Mouse (Mus musculus): ENCODE measurements around the gene Mrpl47. TPM values are rescaled to one million over a fixed set of nuclear protein-coding genes. Genes with fewer than 3 reads are reported as not detected.
"Not testable (repeated sequence)": the region's sequence is repeated elsewhere in the genome, so short reads cannot be mapped to it uniquely, and the experiment has no call there.

Gene Mrpl47
- polyA plus RNA-seq, 1 experiment from 2014 or later, result 36.4 TPM

DNA sequence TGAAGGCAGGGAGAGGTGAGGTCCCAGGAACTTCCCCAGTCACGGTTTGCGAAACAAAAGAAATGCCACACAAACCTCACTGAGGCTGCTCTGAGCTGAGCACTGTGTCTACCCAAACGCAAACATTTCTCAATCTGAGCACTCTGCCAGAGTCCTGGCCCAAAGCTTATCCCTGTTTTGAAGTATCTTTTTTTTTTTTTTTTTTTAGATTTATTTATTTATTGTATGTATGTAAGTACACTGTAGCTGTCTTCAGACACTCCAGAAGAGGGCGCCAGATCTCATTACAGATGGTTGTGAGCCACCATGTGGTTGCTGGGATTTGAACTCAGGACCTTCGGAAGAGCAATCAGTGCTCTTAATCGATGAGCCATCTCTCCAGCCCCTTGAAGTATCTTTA lies 33.4 kb downstream of the Mrpl47 start:
- not testable (repeated sequence) for H3K27me3 ChIP-seq; H3K9ac ChIP-seq; H3K27ac ChIP-seq; H3K9me3 ChIP-seq; H3K4me3 ChIP-seq (replicated peaks); ATAC-seq (ENCODE audit: low FRiP score); H3K4me2 ChIP-seq; H3K36me3 ChIP-seq (replicated peaks); H3K4me1 ChIP-seq
- WGBS, result 91% methylated on average over 6 of the region's 6 CpGs

DNA sequence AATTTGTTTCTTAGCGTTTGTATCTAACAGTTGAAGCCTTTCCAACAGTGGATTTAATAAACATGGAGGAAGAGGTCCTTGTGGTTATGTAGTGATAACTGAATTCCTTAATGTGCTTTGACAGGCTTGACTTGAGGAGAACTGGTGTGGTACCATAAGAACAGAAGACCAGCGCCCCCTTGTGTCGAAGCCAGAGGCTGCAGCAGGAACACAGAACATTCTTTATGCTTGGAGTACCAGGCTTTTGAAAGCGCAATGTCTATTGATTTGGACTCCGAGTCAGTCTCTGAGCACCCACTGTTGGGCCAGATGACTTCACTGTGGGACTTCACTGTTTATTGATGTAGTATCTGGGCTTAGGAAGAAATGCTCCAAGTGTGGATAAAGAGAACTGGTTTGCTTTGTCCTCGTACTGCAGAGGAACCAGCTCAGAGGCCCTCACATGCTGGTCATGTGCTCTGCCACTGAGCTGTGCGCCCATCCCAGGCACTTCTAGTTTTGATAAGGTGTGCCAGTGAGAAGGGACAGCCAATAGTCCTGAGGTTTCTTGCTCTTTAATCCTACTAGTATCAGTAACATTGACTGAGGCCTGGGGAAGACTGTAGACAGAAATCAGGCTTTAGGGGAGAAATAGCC lies 39.1 kb downstream of the Mrpl47 start:
- H3K4me2 ChIP-seq, result no peak overlapping the region
- H3K4me3 ChIP-seq (replicated peaks), result no peak overlapping the region
- H3K27me3 ChIP-seq, result no peaks in the 10 kb centered on the region
- no peak overlapping the region for H3K9ac ChIP-seq
- 35% methylated on average over 7 of the region's 7 CpGs for WGBS
- H3K36me3 ChIP-seq (replicated peaks), result no peaks in the 10 kb centered on the region
- no peak; the same call in 1 of the 2 replicates for ATAC-seq (ENCODE audit: low FRiP score)
- no peaks in the 10 kb centered on the region for H3K4me1 ChIP-seq
- H3K9me3 ChIP-seq, result no peaks in the 10 kb centered on the region
- no peak overlapping the region for H3K27ac ChIP-seq

GRCm38 (mm10) chr3:32695583-32695980 lies 41.8 kb downstream of the Mrpl47 start:
- no peaks in the 10 kb centered on the region for H3K9me3 ChIP-seq
- no peak overlapping the region for H3K4me2 ChIP-seq
- H3K36me3 ChIP-seq (replicated peaks), result no peaks in the 10 kb centered on the region
- no peak overlapping the region for H3K27ac ChIP-seq
- H3K4me1 ChIP-seq, result no peaks in the 10 kb centered on the region
- H3K27me3 ChIP-seq, result no peaks in the 10 kb centered on the region
- WGBS, result 82% methylated on average over 4 of the region's 4 CpGs
- no peak for ATAC-seq (ENCODE audit: low FRiP score)
- no peak overlapping the region for H3K4me3 ChIP-seq (replicated peaks)
- no peak overlapping the region for H3K9ac ChIP-seq

DNA sequence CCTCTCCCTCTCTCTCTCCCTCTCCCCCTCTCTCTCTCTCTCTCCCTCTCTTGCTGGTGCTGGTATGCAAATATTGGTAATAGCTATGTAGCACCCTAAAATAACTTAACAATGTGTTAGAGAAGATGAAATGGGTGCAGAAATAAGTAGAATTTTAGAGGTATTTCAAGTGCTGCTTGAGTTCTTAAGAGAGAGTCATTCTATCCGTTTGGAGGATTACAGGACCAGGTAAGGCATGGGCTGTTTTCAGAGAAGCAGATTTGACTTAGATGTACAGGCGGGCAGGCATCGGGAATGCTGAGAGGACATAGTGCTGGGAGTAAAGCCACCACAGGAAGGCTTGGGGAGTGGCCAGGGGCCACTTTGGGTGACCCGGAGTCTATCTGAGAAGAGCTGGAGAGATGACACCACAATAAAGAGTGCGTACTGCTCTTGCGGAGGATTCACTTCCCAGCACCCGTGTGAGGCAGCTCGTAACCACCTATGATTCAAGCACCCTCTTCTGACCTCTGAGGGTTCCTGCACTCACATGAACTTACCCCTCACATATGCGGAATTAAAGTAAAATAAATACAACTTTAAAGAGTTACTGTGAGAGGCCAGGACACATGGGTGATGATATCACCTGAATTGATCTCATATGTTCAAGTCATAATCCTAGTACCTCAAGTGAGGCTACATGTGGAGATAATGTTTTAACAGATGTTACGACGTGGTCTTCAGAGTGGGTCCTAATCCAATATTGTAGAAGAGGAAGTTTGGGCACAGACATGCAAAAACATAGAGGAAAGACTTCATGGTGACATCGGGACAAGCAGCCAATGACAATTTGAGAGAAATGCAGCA lies 42.4 kb downstream of the Mrpl47 start:
- ATAC-seq (ENCODE audit: low FRiP score), result no peak
- Histone ChIP-seq H3K27me3 (no peaks in the 10 kb centered on the region), H3K9me3 (no peaks in the 10 kb centered on the region), H3K9ac (no peak overlapping the region), H3K36me3 (replicated peaks) (no peaks in the 10 kb centered on the region), H3K4me1 (no peaks in the 10 kb centered on the region), H3K4me3 (replicated peaks) (no peak overlapping the region), H3K4me2 (no peak overlapping the region), H3K27ac (no peak overlapping the region)
- WGBS, result 76% methylated on average over 12 of the region's 12 CpGs

DNA sequence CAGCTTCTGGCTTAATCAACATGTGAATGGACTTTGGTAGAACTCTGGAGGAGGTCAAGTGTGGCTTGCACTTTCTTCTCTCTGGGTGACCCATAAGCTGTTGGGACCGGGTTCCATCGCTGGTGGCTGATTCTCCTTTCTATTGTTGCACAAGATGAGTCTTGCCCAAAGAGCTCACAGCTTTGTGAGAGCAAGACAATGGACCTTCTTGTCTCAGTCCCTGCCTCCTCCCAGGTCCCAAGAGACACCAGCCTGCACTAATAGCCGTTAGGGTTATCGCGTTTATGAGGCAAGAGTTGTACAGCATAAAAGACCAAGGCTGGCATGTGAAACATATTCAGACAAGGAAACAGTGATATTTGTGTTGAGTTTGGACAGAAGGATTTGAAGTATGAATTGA lies 43.2 kb downstream of the Mrpl47 start:
- H3K4me1 ChIP-seq, result no peaks in the 10 kb centered on the region
- no peak for ATAC-seq (ENCODE audit: low FRiP score)
- H3K9me3 ChIP-seq, result no peaks in the 10 kb centered on the region
- H3K4me3 ChIP-seq (replicated peaks), result no peak overlapping the region
- H3K27me3 ChIP-seq, result no peaks in the 10 kb centered on the region
- H3K4me2 ChIP-seq, result no peak overlapping the region
- no peak overlapping the region for H3K27ac ChIP-seq
- no peak overlapping the region for H3K9ac ChIP-seq
- H3K36me3 ChIP-seq (replicated peaks), result no peaks in the 10 kb centered on the region
- 47% methylated on average over 5 of the region's 5 CpGs for WGBS

DNA sequence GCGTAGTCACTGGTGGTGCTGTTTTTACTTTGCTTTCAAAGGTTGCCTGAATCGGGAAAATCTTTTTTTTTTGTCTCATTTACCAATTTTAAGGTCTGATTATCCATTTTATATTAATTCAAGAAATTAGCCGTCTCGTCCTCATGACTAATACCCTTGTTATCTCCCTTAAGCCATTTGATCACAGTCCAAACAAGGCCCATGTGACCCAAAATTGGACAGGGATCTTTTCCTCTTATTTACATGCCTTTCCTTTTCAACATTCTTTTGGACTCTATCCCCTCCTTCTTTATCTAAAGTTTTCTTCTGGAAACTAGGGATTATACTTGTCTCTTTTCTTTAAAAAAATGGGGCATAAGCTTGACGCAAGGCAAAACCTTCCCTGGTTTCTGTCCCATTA lies 45.6 kb downstream of the Mrpl47 start:
- no peaks in the 10 kb centered on the region for H3K9me3 ChIP-seq
- no peaks in the 10 kb centered on the region for H3K27me3 ChIP-seq
- 82% methylated on average over 5 of the region's 5 CpGs for WGBS
- no peaks in the 10 kb centered on the region for H3K4me1 ChIP-seq
- H3K4me2 ChIP-seq, result no peak overlapping the region
- ATAC-seq (ENCODE audit: low FRiP score), result no peak
- no peak overlapping the region for H3K27ac ChIP-seq
- H3K36me3 ChIP-seq (replicated peaks), result no peaks in the 10 kb centered on the region
- no peak overlapping the region for H3K9ac ChIP-seq
- no peak overlapping the region for H3K4me3 ChIP-seq (replicated peaks)

DNA sequence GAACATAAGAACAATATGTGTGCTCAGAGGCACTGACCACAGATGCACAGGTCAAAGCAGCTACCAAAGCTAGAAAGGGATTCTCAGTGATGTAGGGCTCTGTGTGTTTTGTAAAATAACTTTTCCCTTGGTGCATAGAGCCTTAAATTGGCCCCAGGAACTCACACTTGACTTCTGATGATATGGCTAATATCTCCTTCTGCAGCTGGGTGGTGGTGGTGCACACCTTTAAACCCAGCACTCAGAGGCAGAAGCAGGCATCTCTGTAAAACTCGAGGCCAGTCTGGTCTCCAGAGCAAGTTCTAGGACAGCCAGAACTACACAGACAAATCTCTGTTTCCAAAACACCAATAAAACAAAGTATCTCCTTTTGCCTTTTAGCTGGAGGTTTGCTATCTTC lies 46.5 kb downstream of the Mrpl47 start:
- H3K4me2 ChIP-seq, result no peak overlapping the region
- no peaks in the 10 kb centered on the region for H3K36me3 ChIP-seq (replicated peaks)
- no peak overlapping the region for H3K9ac ChIP-seq
- 35% methylated on average over 1 of the region's 1 CpGs for WGBS
- no peak for ATAC-seq (ENCODE audit: low FRiP score)
- no peaks in the 10 kb centered on the region for H3K9me3 ChIP-seq
- H3K27me3 ChIP-seq, result no peaks in the 10 kb centered on the region
- H3K4me3 ChIP-seq (replicated peaks), result no peak overlapping the region
- H3K4me1 ChIP-seq, result no peaks in the 10 kb centered on the region
- no peak overlapping the region for H3K27ac ChIP-seq

GRCm38 (mm10) chr3:32690008-32690407 lies 47.4 kb downstream of the Mrpl47 start:
- no peaks in the 10 kb centered on the region for H3K9me3 ChIP-seq
- no peak overlapping the region for H3K27ac ChIP-seq
- no peaks in the 10 kb centered on the region for H3K4me1 ChIP-seq
- ATAC-seq (ENCODE audit: low FRiP score), result no peak
- 85% methylated on average over 3 of the region's 3 CpGs for WGBS
- no peak overlapping the region for H3K4me2 ChIP-seq
- no peak overlapping the region for H3K9ac ChIP-seq
- no peaks in the 10 kb centered on the region for H3K36me3 ChIP-seq (replicated peaks)
- H3K27me3 ChIP-seq, result no peaks in the 10 kb centered on the region
- H3K4me3 ChIP-seq (replicated peaks), result no peak overlapping the region

- no peak overlapping the region for H3K27ac ChIP-seq
- no peak overlapping the region for H3K4me2 ChIP-seq
- H3K9ac ChIP-seq, result no peak overlapping the region
- no peaks in the 10 kb centered on the region for H3K36me3 ChIP-seq (replicated peaks)
- H3K4me1 ChIP-seq, result no peaks in the 10 kb centered on the region
- 87% methylated on average over 9 of the region's 9 CpGs for WGBS
- no peak overlapping the region for H3K4me3 ChIP-seq (replicated peaks)
- no peaks in the 10 kb centered on the region for H3K9me3 ChIP-seq
- H3K27me3 ChIP-seq, result no peaks in the 10 kb centered on the region
- ATAC-seq (ENCODE audit: low FRiP score), result no peak
These were observed 47.8 kb downstream of the Mrpl47 start for GRCm38 (mm10) chr3:32689567-32689999.

GRCm38 (mm10) chr3:32687156-32687555 lies 50.2 kb downstream of the Mrpl47 start:
- no peak overlapping the region for H3K4me2 ChIP-seq
- H3K9me3 ChIP-seq, result no peaks in the 10 kb centered on the region
- H3K27ac ChIP-seq, result no peak overlapping the region
- WGBS, result 79% methylated on average over 4 of the region's 4 CpGs
- ATAC-seq (ENCODE audit: low FRiP score), result no peak
- no peak overlapping the region for H3K4me3 ChIP-seq (replicated peaks)
- no peak overlapping the region for H3K9ac ChIP-seq
- H3K27me3 ChIP-seq, result no peaks in the 10 kb centered on the region
- no peaks in the 10 kb centered on the region for H3K4me1 ChIP-seq
- H3K36me3 ChIP-seq (replicated peaks), result no peaks in the 10 kb centered on the region

GRCm38 (mm10) chr3:32686537-32686936 lies 50.9 kb downstream of the Mrpl47 start:
- Histone ChIP-seq H3K27me3 (no peaks in the 10 kb centered on the region), H3K4me2 (no peak overlapping the region)
- 67% methylated on average over 1 of the region's 1 CpGs for WGBS

DNA sequence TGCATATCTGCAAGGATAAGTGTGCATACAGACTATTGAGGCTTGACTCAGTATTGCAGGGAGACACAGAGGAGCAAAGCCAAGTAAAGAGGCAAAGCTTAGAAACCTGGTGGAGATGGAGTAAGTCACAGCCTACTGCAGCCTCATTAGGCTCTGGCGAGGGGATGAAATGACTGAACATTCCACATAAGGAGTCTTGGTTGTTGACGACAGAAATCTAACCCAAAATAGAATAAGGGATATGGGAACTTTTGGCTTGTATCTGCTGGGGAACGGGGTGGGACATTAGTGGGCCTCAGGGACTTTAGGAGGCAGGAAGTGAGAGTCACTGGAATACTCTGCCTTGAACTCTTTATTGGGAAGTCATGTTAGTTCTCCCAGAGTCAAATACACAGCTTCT lies 52.8 kb downstream of the Mrpl47 start:
- Histone ChIP-seq H3K4me1 (no peaks in the 10 kb centered on the region), H3K4me2 (no peak overlapping the region), H3K27me3 (no peaks in the 10 kb centered on the region), H3K9me3 (no peaks in the 10 kb centered on the region), H3K27ac (no peak overlapping the region), H3K4me3 (replicated peaks) (no peak overlapping the region), H3K36me3 (replicated peaks) (no peaks in the 10 kb centered on the region), H3K9ac (no peak overlapping the region)
- ATAC-seq (ENCODE audit: low FRiP score), result no peak
- WGBS, result 79% methylated on average over 3 of the region's 3 CpGs

More at GRCm38 (mm10) chr3:32686537-32686936, 50.9 kb downstream of the Mrpl47 start:
- H3K9me3 ChIP-seq, result no peaks in the 10 kb centered on the region
- no peaks in the 10 kb centered on the region for H3K4me1 ChIP-seq
- H3K36me3 ChIP-seq (replicated peaks), result no peaks in the 10 kb centered on the region
- no peak for ATAC-seq (ENCODE audit: low FRiP score)
- no peak overlapping the region for H3K4me3 ChIP-seq (replicated peaks)
- H3K27ac ChIP-seq, result no peak overlapping the region
- no peak overlapping the region for H3K9ac ChIP-seq
